Mouse (Mus musculus): ENCODE data around the gene Ace2. TPM values are rescaled to one million over a fixed set of nuclear protein-coding genes. Genes with fewer than 3 reads are reported as not detected.

The Ace2 gene
- polyA plus RNA-seq (2012; rRNA removed; ENCODE audit: low replicate concordance): 8.7 and 39.0 TPM in 2 replicates

GRCm38 (mm10) chrX:164139032-164139431 lies at the start of gene Ace2:
Gene Ace2 (plus strand): TSS chrX:164139332.

Other genes starting within 250 kb of the Ace2 start
- 0.30 and 1.6 TPM in 2 replicates for gene Ap1s2, start 230.3 kb upstream of the Ace2 start, polyA plus RNA-seq (2012; rRNA removed; ENCODE audit: low replicate concordance)
- 3.6 and 5.8 TPM in 2 replicates for gene Zrsr2, start 180.7 kb upstream of the Ace2 start, polyA plus RNA-seq (2012; rRNA removed; ENCODE audit: low replicate concordance)
- gene Car5b, start 111.3 kb upstream of the Ace2 start, polyA plus RNA-seq (2012; rRNA removed; ENCODE audit: low replicate concordance): 0.22 and 0.39 TPM in 2 replicates
- gene Siah1b, start 62.8 kb upstream of the Ace2 start, polyA plus RNA-seq (2012; rRNA removed; ENCODE audit: low replicate concordance): 3.5 and 3.7 TPM in 2 replicates
- gene Cltrn, start 50.5 kb upstream of the Ace2 start, polyA plus RNA-seq (2012; rRNA removed; ENCODE audit: low replicate concordance): not detected in 2 replicates
- 0.06 and 0.23 TPM in 2 replicates for gene Bmx, start 118.9 kb downstream of the Ace2 start, polyA plus RNA-seq (2012; rRNA removed; ENCODE audit: low replicate concordance)
- 0.72 and 0.79 TPM in 2 replicates for gene Pir, start 130.0 kb downstream of the Ace2 start, polyA plus RNA-seq (2012; rRNA removed; ENCODE audit: low replicate concordance)
- 0.33 and 1.1 TPM in 2 replicates for gene Vegfd, start 234.0 kb downstream of the Ace2 start, polyA plus RNA-seq (2012; rRNA removed; ENCODE audit: low replicate concordance)

All from duodenum, adult 2 months (tissue).